12 mouse cellular contexts compared by ENCODE assay signal in the genomic region with DNA sequence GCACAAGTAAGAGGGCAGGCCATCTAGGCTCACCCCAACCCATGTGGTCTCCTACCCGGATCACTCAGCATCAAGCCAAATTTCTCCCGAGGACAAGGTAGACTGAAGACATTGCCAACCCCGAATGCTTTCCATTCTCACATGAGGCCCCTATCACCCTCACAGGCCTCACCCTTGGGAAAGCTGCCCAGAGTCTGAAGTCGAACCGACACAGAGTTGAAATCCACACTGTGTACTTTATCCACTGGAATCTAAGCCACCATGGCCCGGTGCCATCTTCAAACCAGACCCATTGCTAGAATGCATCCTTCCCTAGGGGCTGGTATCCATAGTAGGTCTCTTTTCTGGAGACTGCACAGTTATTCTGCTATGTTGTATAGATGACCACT. TPM values are rescaled to one million over a fixed set of nuclear protein-coding genes. Genes with fewer than 3 reads are reported as not detected.
A peak's percentile ranks its signal among the peaks of the same experiment; 100 is the strongest.
DNase-seq lines count a peak whose midpoint lies in the region; ATAC-seq and TF ChIP-seq lines count a peak whose summit lies in the region.
"Had no signal": no experiment of that assay in that cellular context is flagged by ENCODE, and none has a peak within 500 bp of the region (broad histone marks: within the 10 kb centered on the region; RNA-seq: fewer than 3 reads in every experiment).

No protein-coding gene starts in this region.

- no peaks in the 10 kb centered on the region for H3K36me3 ChIP-seq in kidney, embryonic 16.5 days (ENCODE audit: insufficient read depth, low read length)
- no peaks in the 10 kb centered on the region for H3K36me3 ChIP-seq in embryonic facial prominence, embryonic 10.5 days (replicated peaks)
- no peaks in the 10 kb centered on the region for H3K36me3 ChIP-seq in forebrain, postnatal 0 days (ENCODE audit: insufficient read depth)

- WGBS in kidney, embryonic 16.5 days, result 81% methylated on average over 6 of the region's 6 CpGs
- WGBS in embryonic facial prominence, embryonic 10.5 days, result 95% methylated on average over 6 of the region's 6 CpGs
- 75% methylated on average over 6 of the region's 6 CpGs for WGBS in forebrain, postnatal 0 days

- peak; percentile 74 for DNase-seq in kidney, adult 11 months
- DNase-seq in embryonic facial prominence, embryonic 10.5 days (ENCODE audit: low spot score), result no peak
- DNase-seq in kidney, postnatal 25 days, result peak; percentile 79 to 88
- no peak for DNase-seq in forebrain, postnatal 0 days
- DNase-seq in layer of hippocampus, postnatal 36 days, result no peak
- DNase-seq: right cerebral cortex, postnatal 25 days had no signal

- no peak overlapping the region for H3K4me3 ChIP-seq in kidney, embryonic 16.5 days (ENCODE audit: low read length)
- no peak overlapping the region for H3K4me3 ChIP-seq in embryonic facial prominence, embryonic 10.5 days
- no peak overlapping the region for H3K4me3 ChIP-seq in forebrain, postnatal 0 days (ENCODE audit: low read depth, low read length)
- H3K4me3 ChIP-seq: left cerebral cortex, adult 2 months had no signal

- H3K4me1 ChIP-seq in kidney, embryonic 16.5 days (ENCODE audit: insufficient read depth, low read length), result no peaks in the 10 kb centered on the region
- peaks cover 20% of the 10 kb centered on the region for H3K4me1 ChIP-seq in embryonic facial prominence, embryonic 10.5 days
- no peaks in the 10 kb centered on the region for H3K4me1 ChIP-seq in forebrain, postnatal 0 days (ENCODE audit: insufficient read depth)

- H3K27me3 ChIP-seq in kidney, embryonic 16.5 days (ENCODE audit: insufficient read depth, low read length), result no peaks in the 10 kb centered on the region
- H3K27me3 ChIP-seq in embryonic facial prominence, embryonic 10.5 days (replicated peaks; ENCODE audit: low read depth, poor library complexity, severe bottlenecking), result no peaks in the 10 kb centered on the region
- no peaks in the 10 kb centered on the region for H3K27me3 ChIP-seq in forebrain, postnatal 0 days (ENCODE audit: insufficient read depth, low read length)

- ATAC-seq in kidney, embryonic 16.5 days (ENCODE audit: low FRiP score, low TSS enrichment), result no peak
- peak; percentile 17; the same call in 1 of the 2 replicates for ATAC-seq in megakaryocyte progenitor cell, adult 5-6 weeks (replicated peaks; ENCODE audit: poor library complexity)
- no peak for ATAC-seq in forebrain, postnatal 0 days

- no peak overlapping the region for H3K4me2 ChIP-seq in kidney, embryonic 16.5 days (replicated peaks; ENCODE audit: low read depth, low read length)
- no peak overlapping the region for H3K4me2 ChIP-seq in forebrain, postnatal 0 days (ENCODE audit: low read depth)

- TF ChIP-seq CTCF in forebrain, postnatal 0 days (IDR thresholded peaks at IDR 0.05; ENCODE audit: low read depth), result no peak

- no peak overlapping the region for H3K27ac ChIP-seq in kidney, embryonic 16.5 days (ENCODE audit: low read length)
- peak overlapping the region; percentile 70; the same call in 1 of the 2 replicates for H3K27ac ChIP-seq in embryonic facial prominence, embryonic 10.5 days (replicated peaks)
- H3K27ac ChIP-seq in forebrain, postnatal 0 days (ENCODE audit: low read depth, low read length), result no peak overlapping the region
- H3K27ac ChIP-seq: left cerebral cortex, adult 2 months had no signal

- no peaks in the 10 kb centered on the region for H3K9me3 ChIP-seq in kidney, embryonic 16.5 days (ENCODE audit: low read length)
- H3K9me3 ChIP-seq in embryonic facial prominence, embryonic 10.5 days, result no peaks in the 10 kb centered on the region
- H3K9me3 ChIP-seq in forebrain, postnatal 0 days (ENCODE audit: low read length), result no peaks in the 10 kb centered on the region

- no peak overlapping the region for H3K9ac ChIP-seq in kidney, embryonic 16.5 days (replicated peaks; ENCODE audit: low read length)
- H3K9ac ChIP-seq in forebrain, postnatal 0 days, result no peak overlapping the region

RNA-seq across cellular contexts. Expression of a gene that starts 37.5 kb away (rescaled TPM):
- polyA plus RNA-seq in kidney, embryonic 16.5 days (2015; fragmentation: Nextera tagmentation; extraction: Ambion mirVana), result 67.3 and 71.8 TPM in 2 replicates
- polyA plus RNA-seq in embryonic facial prominence, embryonic 10.5 days (2016; fragmentation: Nextera tagmentation; extraction: Ambion mirVana), result 56.9 and 57.6 TPM in 2 replicates
- total RNA-seq in megakaryocyte progenitor cell, adult 5-6 weeks (2015), result 32.2 and 33.3 TPM in 2 replicates
- 34.7 and 36.3 TPM in 2 replicates for total RNA-seq in megakaryocyte progenitor cell, adult 5-6 weeks (2017)
- 76.7 and 82.6 TPM in 2 replicates for total RNA-seq in forebrain, postnatal 0 days (2014; rRNA removed)
- polyA plus RNA-seq in forebrain, postnatal 0 days (2015; fragmentation: Nextera tagmentation; extraction: Ambion mirVana), result 22.7 and 33.6 TPM in 2 replicates
- total RNA-seq in layer of hippocampus, postnatal 36 days (2021), result 10 to 100 TPM; 45.9 to 51.7 TPM

RNA-seq across cellular contexts. Expression of a gene that starts 41.5 kb away (rescaled TPM):
- polyA plus RNA-seq in kidney, embryonic 16.5 days (2015; fragmentation: Nextera tagmentation; extraction: Ambion mirVana), result 38.8 and 45.1 TPM in 2 replicates
- polyA plus RNA-seq in embryonic facial prominence, embryonic 10.5 days (2016; fragmentation: Nextera tagmentation; extraction: Ambion mirVana), result 7.8 and 8.9 TPM in 2 replicates
- 42.7 and 46.2 TPM in 2 replicates for total RNA-seq in megakaryocyte progenitor cell, adult 5-6 weeks (2015)
- total RNA-seq in megakaryocyte progenitor cell, adult 5-6 weeks (2017), result 36.6 and 39.2 TPM in 2 replicates
- total RNA-seq in forebrain, postnatal 0 days (2014; rRNA removed), result 5.0 and 7.9 TPM in 2 replicates
- 9.2 and 11.1 TPM in 2 replicates for polyA plus RNA-seq in forebrain, postnatal 0 days (2015; fragmentation: Nextera tagmentation; extraction: Ambion mirVana)
- 1 to 10 TPM; 8.9 to 9.2 TPM for total RNA-seq in layer of hippocampus, postnatal 36 days (2021)

RNA-seq across cellular contexts. Expression of a gene that starts 56.0 kb away (rescaled TPM):
- polyA plus RNA-seq in kidney, embryonic 16.5 days (2015; fragmentation: Nextera tagmentation; extraction: Ambion mirVana), result not detected in 2 replicates
- not detected in 2 replicates for polyA plus RNA-seq in embryonic facial prominence, embryonic 10.5 days (2016; fragmentation: Nextera tagmentation; extraction: Ambion mirVana)
- not detected in 2 replicates for total RNA-seq in megakaryocyte progenitor cell, adult 5-6 weeks (2015)
- total RNA-seq in megakaryocyte progenitor cell, adult 5-6 weeks (2017), result not detected in 2 replicates
- total RNA-seq in forebrain, postnatal 0 days (2014; rRNA removed), result 6.1 TPM in 1 of 2 replicates, not detected in the other
- polyA plus RNA-seq in forebrain, postnatal 0 days (2015; fragmentation: Nextera tagmentation; extraction: Ambion mirVana), result not detected in 2 replicates
- not detected for total RNA-seq in layer of hippocampus, postnatal 36 days (2021)
- total RNA-seq: ES-E14; left cerebral cortex, adult 2 months had no signal
- polyA plus RNA-seq: hindbrain, embryonic 11.5 days; neural tube, embryonic 11.5 days had no signal

Comparison
In these comparisons a context has a peak if more than half of its experiments do, and no peak if none do; other contexts are left out.
1. DNase-seq: peak in kidney, adult 11 months (single experiment) and kidney, postnatal 25 days (2 of 2); none in embryonic facial prominence, embryonic 10.5 days (single experiment), forebrain, postnatal 0 days (single experiment) and layer of hippocampus, postnatal 36 days (0 of 2).